Mouse (Mus musculus) limb, embryonic 13.5 days (tissue): ENCODE data around the gene Adamts10. TPM values are rescaled to one million over a fixed set of nuclear protein-coding genes. Genes with fewer than 3 reads are reported as not detected.

Experiments used
- ATAC-seq: fragments of 200-750 bp; cut with Nextera tagmentation; 2 replicates; pipeline ENCODE4 v1.8.0; 2017; ENCODE audit warnings: low read depth, moderate number of reproducible peaks, moderate TSS enrichment; ENCODE audit not compliant: low FRiP score
- H3K27ac ChIP-seq: fragments of 300-500 bp; sonication (generic); 2 replicates; pipeline ENCODE4 v1.5.1; 2015; ENCODE audit warnings: inconsistent platforms, mild to moderate bottlenecking, moderate library complexity
- H3K27me3 ChIP-seq: fragments of 300-500 bp; sonication (generic); 2 replicates; pipeline ENCODE4 v1.6.1; 2015; ENCODE audit warnings: mild to moderate bottlenecking, inconsistent platforms
- H3K36me3 ChIP-seq: fragments of 300-500 bp; sonication (generic); 2 replicates; pipeline ENCODE4 v1.6.1; 2015; ENCODE audit warnings: inconsistent platforms, mild to moderate bottlenecking, moderate library complexity
- H3K4me1 ChIP-seq: fragments of 300-500 bp; sonication (generic); 2 replicates; pipeline ENCODE4 v1.6.1; 2015; ENCODE audit warnings: inconsistent platforms
- H3K4me2 ChIP-seq: fragments of 300-500 bp; sonication (generic); replicated peaks from 2 replicates; pipeline ENCODE4 v1.6.1; 2015; ENCODE audit warnings: inconsistent platforms, mild to moderate bottlenecking, moderate library complexity
- H3K4me3 ChIP-seq: fragments of 300-500 bp; sonication (generic); 2 replicates; pipeline ENCODE4 v1.5.1; 2015; ENCODE audit warnings: moderate library complexity, mild to moderate bottlenecking, inconsistent platforms
- H3K9ac ChIP-seq: fragments of 300-500 bp; sonication (generic); 2 replicates; pipeline ENCODE4 v1.6.1; 2015; ENCODE audit warnings: mild to moderate bottlenecking, inconsistent platforms
- H3K9me3 ChIP-seq: fragments of 300-500 bp; sonication (generic); 2 replicates; pipeline ENCODE4 v1.6.1; 2016; ENCODE audit warnings: inconsistent platforms
- WGBS: fragments of 180-500 bp; shearing (Covaris S2); methylation state at CpG from one replicate; pipeline ENCODE4 v1.1.7; 2015; 5-methylcytosine and 5-hydroxymethylcytosine counted together
- polyA plus RNA-seq: library from polyadenylated mRNA; unstranded; fragments of >200 nt; fragmentation: Nextera tagmentation; extraction: Ambion mirVana; gene quantifications from 2 replicates; pipeline ENCODE4 v1.2.1, GENCODE M21; 2015

Gene Adamts10
- polyA plus RNA-seq, 1 experiment from 2014 or later = 120 TPM

DNA sequence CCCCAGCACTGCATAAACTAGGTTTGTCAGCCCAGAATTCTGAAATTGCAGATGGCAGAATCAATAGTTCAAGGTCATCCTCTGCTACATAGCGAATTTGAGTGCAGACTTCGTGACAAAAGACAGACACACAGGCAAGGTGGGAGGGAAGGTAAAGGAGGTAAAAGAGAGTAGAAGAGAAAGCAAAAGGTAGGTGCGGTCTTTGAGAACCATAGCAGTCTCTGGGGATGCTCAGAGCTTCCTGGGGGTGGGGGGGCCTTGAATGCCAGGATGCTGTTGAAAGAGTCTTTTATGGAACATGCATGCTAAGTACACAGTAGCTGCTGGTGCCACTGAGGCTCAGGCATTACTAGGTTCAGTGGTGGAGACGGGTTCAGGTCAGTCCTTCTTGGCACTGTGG lies 33.9 kb downstream of the Adamts10 start:
- H3K4me1 ChIP-seq = no peaks in the 10 kb centered on the region
- H3K36me3 ChIP-seq = peaks cover 16% of the 10 kb centered on the region
- H3K4me3 ChIP-seq = no peak overlapping the region
- no peak overlapping the region for H3K4me2 ChIP-seq
- WGBS = 84% methylated on average over 4 of the region's 4 CpGs
- no peak for ATAC-seq
- H3K9me3 ChIP-seq = no peaks in the 10 kb centered on the region
- no peaks in the 10 kb centered on the region for H3K27me3 ChIP-seq
- H3K27ac ChIP-seq = no peak overlapping the region
- no peak overlapping the region for H3K9ac ChIP-seq

- no peak for ATAC-seq
- no peak overlapping the region for H3K9ac ChIP-seq
- H3K9me3 ChIP-seq = no peaks in the 10 kb centered on the region
- H3K27ac ChIP-seq = no peak overlapping the region
- 66% methylated on average over 2 of the region's 2 CpGs for WGBS
- H3K27me3 ChIP-seq = no peaks in the 10 kb centered on the region
- no peaks in the 10 kb centered on the region for H3K36me3 ChIP-seq
- H3K4me3 ChIP-seq = no peak overlapping the region
- no peaks in the 10 kb centered on the region for H3K4me1 ChIP-seq
- no peak overlapping the region for H3K4me2 ChIP-seq
These were observed 39.6 kb downstream of the Adamts10 start for GRCm38 (mm10) chr17:33563527-33564076.

- Histone ChIP-seq H3K4me1 (no peaks in the 10 kb centered on the region), H3K27me3 (no peaks in the 10 kb centered on the region), H3K9ac (no peak overlapping the region), H3K9me3 (no peaks in the 10 kb centered on the region), H3K27ac (no peak overlapping the region), H3K4me3 (no peak overlapping the region), H3K36me3 (no peaks in the 10 kb centered on the region), H3K4me2 (no peak overlapping the region)
- 58% methylated on average over 1 of the region's 1 CpGs for WGBS
- no peak for ATAC-seq
These were observed 40.6 kb downstream of the Adamts10 start for GRCm38 (mm10) chr17:33564599-33564998.

DNA sequence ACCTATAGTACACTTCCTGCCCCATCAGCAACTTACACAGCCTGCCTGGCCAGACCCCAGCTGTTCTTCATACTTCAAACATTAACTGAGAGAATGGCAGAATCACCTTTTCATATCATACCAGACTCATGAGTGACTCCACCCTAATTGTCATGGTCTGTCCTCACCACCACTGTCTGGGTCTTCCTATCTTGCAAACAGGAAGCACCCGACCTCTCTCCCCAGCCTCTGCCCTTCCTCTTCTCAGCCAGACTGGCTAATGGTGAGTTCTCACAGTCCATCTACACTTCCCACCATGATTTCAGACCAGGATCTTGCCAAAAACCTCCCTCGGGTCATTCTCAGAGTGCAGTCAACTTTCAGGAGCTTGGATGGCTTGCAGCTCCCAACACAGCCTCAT lies 42.2 kb downstream of the Adamts10 start:
- no peak overlapping the region for H3K4me2 ChIP-seq
- no peaks in the 10 kb centered on the region for H3K9me3 ChIP-seq
- H3K27ac ChIP-seq = no peak overlapping the region
- H3K36me3 ChIP-seq = no peaks in the 10 kb centered on the region
- WGBS = 78% methylated on average over 2 of the region's 2 CpGs
- no peak overlapping the region for H3K9ac ChIP-seq
- ATAC-seq = no peak
- H3K4me1 ChIP-seq = no peaks in the 10 kb centered on the region
- H3K27me3 ChIP-seq = no peaks in the 10 kb centered on the region; the same call in 1 of the 2 replicates
- no peak overlapping the region for H3K4me3 ChIP-seq

- Histone ChIP-seq H3K27ac (no peak overlapping the region), H3K27me3 (no peaks in the 10 kb centered on the region), H3K4me1 (no peaks in the 10 kb centered on the region), H3K4me3 (no peak overlapping the region), H3K36me3 (no peaks in the 10 kb centered on the region), H3K4me2 (no peak overlapping the region), H3K9me3 (no peaks in the 10 kb centered on the region), H3K9ac (no peak overlapping the region)
- WGBS = 81% methylated on average over 4 of the region's 4 CpGs
- ATAC-seq = no peak
These were observed 60.1 kb downstream of the Adamts10 start for GRCm38 (mm10) chr17:33584061-33584460.

GRCm38 (mm10) chr17:33586011-33586410 lies 62.0 kb downstream of the Adamts10 start:
- Histone ChIP-seq H3K27ac (no peak overlapping the region), H3K4me2 (no peak overlapping the region), H3K36me3 (no peaks in the 10 kb centered on the region), H3K9ac (no peak overlapping the region), H3K4me1 (no peaks in the 10 kb centered on the region), H3K27me3 (no peaks in the 10 kb centered on the region), H3K4me3 (no peak overlapping the region), H3K9me3 (no peaks in the 10 kb centered on the region)
- no peak for ATAC-seq
- whole genome bisulfite sequencing = 68% methylated on average over 17 of the region's 17 CpGs

GRCm38 (mm10) chr17:33597271-33597670 lies 73.3 kb downstream of the Adamts10 start:
- H3K27me3 ChIP-seq = no peaks in the 10 kb centered on the region
- no peak overlapping the region for H3K27ac ChIP-seq
- ATAC-seq = no peak
- H3K9me3 ChIP-seq = peaks cover 11% of the 10 kb centered on the region
- no peaks in the 10 kb centered on the region for H3K4me1 ChIP-seq
- no peak overlapping the region for H3K4me3 ChIP-seq
- H3K9ac ChIP-seq = no peak overlapping the region
- H3K4me2 ChIP-seq = no peak overlapping the region
- H3K36me3 ChIP-seq = no peaks in the 10 kb centered on the region

DNA sequence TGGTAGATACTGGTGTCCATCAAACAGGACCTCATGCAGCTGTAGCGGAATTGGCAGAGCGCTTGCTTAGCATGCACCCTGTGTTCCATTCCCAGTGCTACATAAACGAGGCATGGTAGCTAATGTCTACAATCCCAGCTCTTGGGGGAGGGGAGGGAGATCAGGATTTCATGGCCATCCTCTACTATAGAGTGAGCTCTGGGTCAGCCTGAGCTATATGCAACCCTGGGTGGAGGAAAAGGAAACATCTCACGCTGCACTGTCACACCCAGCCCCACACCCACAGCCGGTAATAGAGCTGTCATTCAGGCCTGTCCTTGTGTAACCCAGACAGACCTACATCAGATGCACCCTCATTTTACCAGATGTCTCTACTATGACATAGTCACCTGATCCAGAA lies 74.5 kb downstream of the Adamts10 start:
- Histone ChIP-seq H3K9ac (no peak overlapping the region), H3K36me3 (no peaks in the 10 kb centered on the region), H3K4me1 (no peaks in the 10 kb centered on the region), H3K4me2 (no peak overlapping the region), H3K27ac (no peak overlapping the region), H3K4me3 (no peak overlapping the region), H3K9me3 (peaks cover 11% of the 10 kb centered on the region), H3K27me3 (no peaks in the 10 kb centered on the region)
- WGBS = 91% methylated on average over 5 of the region's 5 CpGs
- no peak for ATAC-seq

GRCm38 (mm10) chr17:33599836-33600475 lies 76.0 kb downstream of the Adamts10 start:
- no peak for ATAC-seq
- H3K4me3 ChIP-seq = no peak overlapping the region
- 89% methylated on average over 8 of the region's 8 CpGs for WGBS
- no peak overlapping the region for H3K27ac ChIP-seq
- no peaks in the 10 kb centered on the region for H3K36me3 ChIP-seq
- H3K9me3 ChIP-seq = peaks cover 11% of the 10 kb centered on the region
- H3K4me1 ChIP-seq = no peaks in the 10 kb centered on the region
- H3K27me3 ChIP-seq = no peaks in the 10 kb centered on the region
- H3K4me2 ChIP-seq = no peak overlapping the region
- H3K9ac ChIP-seq = no peak overlapping the region

DNA sequence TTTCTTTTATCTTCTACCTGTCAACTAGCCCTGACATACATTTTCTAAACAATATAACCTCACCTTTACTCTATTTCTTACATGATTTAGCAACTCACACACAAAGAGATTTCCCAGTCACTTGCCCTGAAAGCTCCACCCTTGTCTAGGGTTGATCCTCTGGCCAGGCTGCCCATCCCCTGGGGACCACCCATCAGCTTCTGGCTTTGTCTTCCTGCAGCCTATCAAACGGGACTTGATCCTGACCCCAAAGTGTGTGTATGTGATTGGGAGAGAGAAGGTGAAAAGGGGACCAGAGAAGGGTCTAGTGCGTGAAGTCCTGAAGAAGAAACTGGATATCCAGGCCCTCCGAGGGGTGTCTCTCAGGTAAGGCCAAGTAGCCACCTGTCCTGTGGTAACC lies 76.8 kb downstream of the Adamts10 start:
- Histone ChIP-seq H3K4me2 (no peak overlapping the region), H3K9me3 (peaks cover 11% of the 10 kb centered on the region), H3K4me3 (no peak overlapping the region), H3K27ac (no peak overlapping the region), H3K4me1 (no peaks in the 10 kb centered on the region), H3K27me3 (no peaks in the 10 kb centered on the region), H3K9ac (no peak overlapping the region), H3K36me3 (no peaks in the 10 kb centered on the region)
- ATAC-seq = no peak
- 89% methylated on average over 3 of the region's 3 CpGs for WGBS

DNA sequence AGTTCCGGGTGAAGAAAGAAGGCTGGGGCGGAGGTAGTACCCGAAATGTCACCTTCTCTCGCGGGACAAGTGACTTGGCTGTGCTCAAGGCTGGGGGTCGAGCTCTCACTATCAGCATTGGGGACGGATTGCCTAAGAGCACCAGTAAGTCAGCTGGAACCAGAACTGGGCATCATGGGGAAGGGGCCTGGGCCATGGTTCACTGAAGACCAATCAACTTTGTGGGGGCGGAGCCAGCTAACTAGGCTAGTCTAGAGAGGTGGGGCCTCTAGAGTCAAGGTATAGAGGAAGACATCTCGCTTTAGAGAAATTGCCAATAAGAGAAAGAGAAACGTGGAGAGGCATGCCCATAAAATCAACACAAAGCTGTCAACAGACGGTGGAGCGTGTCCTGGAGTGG lies 77.9 kb downstream of the Adamts10 start:
- Histone ChIP-seq H3K4me2 (no peak overlapping the region), H3K27ac (no peak overlapping the region), H3K27me3 (no peaks in the 10 kb centered on the region), H3K9ac (no peak overlapping the region), H3K4me1 (no peaks in the 10 kb centered on the region), H3K36me3 (no peaks in the 10 kb centered on the region), H3K4me3 (no peak overlapping the region), H3K9me3 (peaks cover 11% of the 10 kb centered on the region)
- WGBS = 86% methylated on average over 12 of the region's 12 CpGs
- ATAC-seq = no peak
